Mouse (Mus musculus) embryonic facial prominence, embryonic 10.5 days (tissue): ENCODE data around the gene Dcpp1. TPM values are rescaled to one million over a fixed set of nuclear protein-coding genes. Genes with fewer than 3 reads are reported as not detected.
A peak's percentile ranks its signal among the peaks of the same experiment; 100 is the strongest.
"Not testable (repeated sequence)": the region's sequence is repeated elsewhere in the genome, so short reads cannot be mapped to it uniquely, and the experiment has no call there.

ENCODE experiments used
- DNase-seq: peaks from one replicate; pipeline ENCODE4 v3.0.0-alpha.2; 2017; ENCODE audit warnings: low spot score
- H3K27ac ChIP-seq: fragments of 300-500 bp; sonication (generic); replicated peaks from 2 replicates; pipeline ENCODE4 v1.5.1; 2016; ENCODE audit warnings: mild to moderate bottlenecking
- H3K27me3 ChIP-seq: fragments of 300-500 bp; sonication (generic); replicated peaks from 2 replicates; pipeline ENCODE4 v1.6.1; 2016; ENCODE audit warnings: low read depth, mild to moderate bottlenecking; ENCODE audit not compliant: poor library complexity, severe bottlenecking
- H3K36me3 ChIP-seq: fragments of 300-500 bp; sonication (generic); replicated peaks from 2 replicates; pipeline ENCODE4 v1.6.1; 2016; ENCODE audit warnings: mild to moderate bottlenecking, moderate library complexity
- H3K4me1 ChIP-seq: fragments of 300-500 bp; sonication (generic); 2 replicates; pipeline ENCODE4 v1.6.1; 2016
- H3K4me3 ChIP-seq: fragments of 300-500 bp; sonication (generic); 2 replicates; pipeline ENCODE4 v1.5.1; 2016; ENCODE audit warnings: mild to moderate bottlenecking, moderate library complexity
- H3K9me3 ChIP-seq: fragments of 300-500 bp; sonication (generic); 2 replicates; pipeline ENCODE4 v1.6.1; 2016; ENCODE audit warnings: mild to moderate bottlenecking
- WGBS: fragments of 180-500 bp; shearing (Covaris S2); methylation state at CpG from one replicate; pipeline ENCODE4 v1.1.7; 2016; 5-methylcytosine and 5-hydroxymethylcytosine counted together
- polyA plus RNA-seq: library from polyadenylated mRNA; unstranded; fragments of >200 nt; fragmentation: Nextera tagmentation; extraction: Ambion mirVana; gene quantifications from 2 replicates; pipeline ENCODE4 v1.2.1, GENCODE M21; 2016

The Dcpp1 gene
- not detected in 2 replicates for polyA plus RNA-seq

- H3K4me3 ChIP-seq, H3K27ac ChIP-seq, H3K4me1 ChIP-seq, H3K9me3 ChIP-seq, H3K36me3 ChIP-seq, H3K27me3 ChIP-seq, DNase-seq: not testable (repeated sequence)
- 87% methylated on average over 4 of the region's 4 CpGs for WGBS
These were observed at the start of gene Dcpp1, which contains the start of gene Dcpp2 for GRCm38 (mm10) chr17:23880576-23880975. Gene Dcpp1 (plus strand): TSS chr17:23880876. Gene Dcpp2 (plus strand): TSS chr17:23880880.

GRCm38 (mm10) chr17:23831201-23831600 is 49.5 kb upstream of the Dcpp1 start:
- peaks cover 17% of the 10 kb centered on the region for H3K4me1 ChIP-seq
- H3K9me3 ChIP-seq = no peaks in the 10 kb centered on the region
- no peak for DNase-seq
- H3K27ac ChIP-seq = no peak overlapping the region
- WGBS = 90% methylated on average over 1 of the region's 1 CpGs
- H3K27me3 ChIP-seq = peaks cover 43% of the 10 kb centered on the region
- no peak overlapping the region for H3K4me3 ChIP-seq
- peaks cover 13% of the 10 kb centered on the region for H3K36me3 ChIP-seq

- H3K27ac ChIP-seq = no peak within 1 kb of the TSS
- 62% methylated on average over 8 of the region's 8 CpGs for WGBS
- DNase-seq = no peak
These were observed 44.6 kb upstream of the Dcpp1 start, which contains the start of gene Prss33 for GRCm38 (mm10) chr17:23836006-23836575. Gene Prss33 (minus strand): TSS chr17:23836056.

DNA sequence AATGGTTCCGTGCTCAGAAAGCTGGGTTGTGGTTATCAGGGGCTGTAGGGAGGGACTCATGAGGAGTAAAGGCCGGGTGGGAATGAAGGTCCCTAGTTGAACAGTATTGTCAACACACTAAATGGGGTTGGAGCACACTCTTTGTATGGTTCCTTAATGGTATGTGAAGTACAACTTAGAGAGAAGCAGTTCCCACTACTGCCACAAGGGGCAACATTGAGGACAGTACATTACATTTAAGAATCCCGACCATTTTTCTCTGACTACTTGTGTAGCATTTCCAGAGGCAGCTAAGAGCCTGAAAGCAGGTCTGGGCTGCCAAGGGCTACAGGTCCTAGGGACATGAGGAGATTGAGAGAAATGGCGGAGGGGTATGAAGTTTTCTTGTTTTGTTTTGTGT is 39.5 kb upstream of the Dcpp1 start:
- Histone ChIP-seq H3K36me3 (no peaks in the 10 kb centered on the region), H3K27ac (no peak overlapping the region)
- 32% methylated on average over 4 of the region's 4 CpGs for WGBS

More at GRCm38 (mm10) chr17:23836006-23836575, 44.6 kb upstream of the Dcpp1 start, which contains the start of gene Prss33:
- H3K36me3 ChIP-seq = no peaks in the 10 kb centered on the region
- H3K4me1 ChIP-seq = no peaks in the 10 kb centered on the region
- no peak within 1 kb of the TSS for H3K4me3 ChIP-seq
- H3K27me3 ChIP-seq = peaks cover 32% of the 10 kb centered on the region
- H3K9me3 ChIP-seq = no peaks in the 10 kb centered on the region

DNA sequence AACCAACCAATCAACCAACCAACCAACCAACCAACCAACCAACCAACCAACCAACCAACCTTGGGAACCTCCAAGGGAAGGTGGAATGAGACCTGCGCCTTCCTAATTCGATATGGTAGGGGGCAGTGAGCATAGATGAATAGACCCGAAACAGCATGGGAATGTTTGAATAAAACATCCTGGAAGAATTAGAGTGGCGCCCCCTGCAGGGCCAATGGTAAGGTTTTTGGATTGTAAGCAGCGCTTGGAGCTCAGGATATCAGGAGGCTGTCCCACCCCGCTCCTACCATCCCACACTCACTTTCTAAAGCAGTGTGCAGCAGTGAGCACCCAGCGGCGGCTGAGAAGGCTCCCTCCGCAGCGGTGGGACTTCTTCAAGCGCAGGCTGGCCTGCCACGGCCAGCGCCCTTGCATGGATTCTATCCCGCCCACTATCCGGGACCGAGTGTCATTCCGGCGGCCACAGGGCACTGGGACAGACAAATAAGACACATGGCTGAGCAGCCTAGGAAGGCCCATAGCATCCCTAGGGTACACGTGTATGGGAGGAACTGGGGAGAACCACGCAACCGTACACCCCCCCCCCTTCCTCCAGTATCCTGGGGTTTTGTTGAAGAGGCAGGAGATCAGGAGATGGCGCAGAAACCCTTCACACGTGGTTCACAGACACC is 37.4 kb upstream of the Dcpp1 start:
- H3K4me3 ChIP-seq = peak overlapping the region; percentile 48
- peaks cover 17% of the 10 kb centered on the region for H3K27me3 ChIP-seq
- no peaks in the 10 kb centered on the region for H3K9me3 ChIP-seq
- 44% methylated on average over 23 of the region's 23 CpGs for WGBS
- no peaks in the 10 kb centered on the region for H3K36me3 ChIP-seq
- DNase-seq = peak; percentile 39
- H3K4me1 ChIP-seq = 0 out of 2 replicates have a peak, but pooled peaks cover 10% of the 10 kb centered on the region
- no peak overlapping the region for H3K27ac ChIP-seq

More for the DNA sequence above, 39.5 kb upstream of the Dcpp1 start:
- Histone ChIP-seq H3K27me3 (peaks cover 17% of the 10 kb centered on the region), H3K4me1 (0 out of 2 replicates have a peak, but pooled peaks cover 10% of the 10 kb centered on the region), H3K4me3 (no peak overlapping the region), H3K9me3 (no peaks in the 10 kb centered on the region)
- peak; percentile 57 for DNase-seq

- H3K36me3 ChIP-seq = no peaks in the 10 kb centered on the region
- 14% methylated on average over 19 of the region's 19 CpGs for WGBS
- DNase-seq = peak; percentile 79
- H3K4me1 ChIP-seq = 0 out of 2 replicates have a peak, but pooled peaks cover 10% of the 10 kb centered on the region
- peak within 1 kb of the TSS; percentile 48 for H3K4me3 ChIP-seq
- H3K9me3 ChIP-seq = no peaks in the 10 kb centered on the region
- H3K27me3 ChIP-seq = peaks cover 17% of the 10 kb centered on the region
- peak within 1 kb of the TSS; percentile 37 for H3K27ac ChIP-seq
These were observed 36.8 kb upstream of the Dcpp1 start, which contains the start of the genes Prss32 and Prss41 for GRCm38 (mm10) chr17:23843812-23844273. Gene Prss32 (plus strand): TSS chr17:23843855. Gene Prss41 (minus strand): TSS chr17:23844172.

DNA sequence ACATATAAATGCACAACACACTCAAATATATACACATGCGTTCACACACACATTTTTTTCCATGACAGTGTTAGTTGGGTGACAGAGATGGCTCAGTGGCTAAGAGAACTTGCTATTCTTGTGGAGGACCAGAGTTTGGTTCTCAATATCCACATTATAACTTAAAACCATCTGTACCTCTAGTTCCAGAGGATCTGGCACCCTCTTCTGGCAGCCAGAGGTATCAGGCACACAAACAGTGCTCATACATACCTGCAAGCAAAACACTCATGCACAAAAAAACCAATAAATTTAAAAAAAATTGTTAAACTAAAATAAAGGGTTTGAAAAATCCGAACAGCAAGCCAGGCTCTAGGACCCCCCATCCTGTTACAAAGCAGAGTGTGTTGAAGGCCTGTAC is 30.6 kb upstream of the Dcpp1 start:
- H3K4me1 ChIP-seq = no peaks in the 10 kb centered on the region
- H3K27ac ChIP-seq = no peak overlapping the region
- H3K36me3 ChIP-seq = no peaks in the 10 kb centered on the region
- H3K4me3 ChIP-seq = no peak overlapping the region
- H3K27me3 ChIP-seq = no peaks in the 10 kb centered on the region; the same call in 1 of the 2 replicates
- 63% methylated on average over 2 of the region's 2 CpGs for WGBS
- H3K9me3 ChIP-seq = no peaks in the 10 kb centered on the region
- no peak for DNase-seq

DNA sequence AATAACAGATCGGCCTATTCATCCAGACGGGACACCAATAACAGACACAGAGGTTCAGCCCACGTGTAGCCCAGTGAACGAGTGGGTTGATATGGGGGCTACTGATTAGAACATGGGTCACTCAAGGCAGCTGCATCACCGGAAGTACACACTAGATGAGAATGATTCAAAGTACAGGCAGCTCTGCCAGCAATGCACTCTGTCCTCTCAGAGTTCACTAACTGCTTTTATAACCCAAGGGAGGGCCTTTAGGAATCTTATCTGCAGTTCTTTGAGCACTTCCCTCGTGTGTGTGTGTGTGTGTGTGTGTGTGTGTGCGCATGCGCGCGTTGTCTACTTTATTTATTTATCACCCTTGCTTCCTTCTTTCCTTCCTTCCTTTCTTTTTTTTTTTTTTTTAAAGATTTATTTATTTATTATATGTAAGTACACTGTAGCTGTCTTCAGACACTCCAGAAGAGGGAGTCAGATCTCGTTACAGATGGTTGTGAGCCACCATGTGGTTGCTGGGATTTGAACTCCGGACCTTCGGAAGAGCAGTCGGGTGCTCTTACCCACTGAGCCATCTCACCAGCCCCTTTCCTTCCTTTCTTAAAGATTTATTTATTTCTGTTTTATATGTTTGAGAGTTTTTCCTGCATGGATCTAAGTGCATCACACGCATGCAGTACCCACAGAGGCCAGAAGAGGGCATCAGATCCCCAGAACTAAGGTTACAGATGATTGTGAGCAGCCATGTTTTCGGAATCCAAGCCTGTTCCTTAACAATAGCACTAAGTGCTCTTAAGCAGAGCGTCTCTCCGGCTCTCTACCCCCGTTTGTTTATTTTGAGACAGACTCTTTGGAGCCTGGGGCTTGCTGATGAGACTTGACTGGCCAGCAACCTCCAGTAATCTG is 29.6 kb upstream of the Dcpp1 start:
- DNase-seq = peak; percentile 80
- no peaks in the 10 kb centered on the region for H3K36me3 ChIP-seq
- H3K27ac ChIP-seq = peak overlapping the region; percentile 57
- H3K4me3 ChIP-seq = no peak overlapping the region
- 64% methylated on average over 19 of the region's 19 CpGs for WGBS
- no peaks in the 10 kb centered on the region; the same call in 1 of the 2 replicates for H3K27me3 ChIP-seq
- no peaks in the 10 kb centered on the region for H3K4me1 ChIP-seq
- H3K9me3 ChIP-seq = no peaks in the 10 kb centered on the region

- H3K27me3 ChIP-seq = no peaks in the 10 kb centered on the region
- no peaks in the 10 kb centered on the region for H3K9me3 ChIP-seq
- H3K27ac ChIP-seq = no peak overlapping the region
- no peaks in the 10 kb centered on the region for H3K36me3 ChIP-seq
- H3K4me1 ChIP-seq = no peaks in the 10 kb centered on the region
- 36% methylated on average over 5 of the region's 5 CpGs for WGBS
- peak; percentile 60 for DNase-seq
- no peak overlapping the region for H3K4me3 ChIP-seq
These were observed 27.4 kb upstream of the Dcpp1 start for GRCm38 (mm10) chr17:23853292-23853691.

DNA sequence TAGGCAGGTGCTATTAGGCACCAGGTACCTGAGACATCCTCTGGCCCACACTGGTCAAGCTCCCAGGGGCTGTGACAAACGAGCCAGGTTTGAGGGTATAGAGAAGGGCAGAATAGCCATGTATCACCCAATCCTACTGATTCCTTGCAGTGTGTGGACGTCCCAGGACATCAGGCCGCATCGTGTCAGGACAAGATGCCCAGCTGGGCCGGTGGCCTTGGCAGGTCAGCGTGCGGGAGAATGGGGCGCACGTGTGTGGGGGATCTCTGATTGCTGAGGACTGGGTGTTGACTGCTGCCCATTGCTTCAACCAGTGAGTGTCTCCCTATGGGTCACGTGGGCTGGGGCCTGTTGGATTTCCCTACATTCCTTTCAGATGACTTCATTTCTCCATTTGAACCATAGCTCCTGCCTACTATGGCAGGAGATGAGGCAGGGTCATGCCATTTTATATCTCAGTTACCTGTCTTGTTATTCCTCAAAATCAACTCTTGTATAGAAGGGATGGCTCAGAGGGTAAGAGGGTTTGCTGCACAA is 26.4 kb upstream of the Dcpp1 start:
- H3K36me3 ChIP-seq = no peaks in the 10 kb centered on the region
- DNase-seq = no peak
- no peaks in the 10 kb centered on the region for H3K9me3 ChIP-seq
- no peaks in the 10 kb centered on the region for H3K27me3 ChIP-seq
- H3K27ac ChIP-seq = no peak overlapping the region
- WGBS = 86% methylated on average over 10 of the region's 10 CpGs
- no peaks in the 10 kb centered on the region for H3K4me1 ChIP-seq
- H3K4me3 ChIP-seq = no peak overlapping the region

- no peak overlapping the region for H3K4me3 ChIP-seq
- DNase-seq = no peak
- WGBS = 86% methylated on average over 6 of the region's 6 CpGs
- no peak overlapping the region for H3K27ac ChIP-seq
- H3K9me3 ChIP-seq = no peaks in the 10 kb centered on the region
- H3K36me3 ChIP-seq = no peaks in the 10 kb centered on the region
- H3K4me1 ChIP-seq = no peaks in the 10 kb centered on the region
- H3K27me3 ChIP-seq = no peaks in the 10 kb centered on the region
These were observed 23.5 kb upstream of the Dcpp1 start for GRCm38 (mm10) chr17:23857193-23857592.

- H3K4me3 ChIP-seq = no peak overlapping the region
- WGBS = 84% methylated on average over 2 of the region's 2 CpGs
- no peaks in the 10 kb centered on the region for H3K27me3 ChIP-seq
- H3K9me3 ChIP-seq = no peaks in the 10 kb centered on the region
- no peaks in the 10 kb centered on the region for H3K4me1 ChIP-seq
- no peak for DNase-seq
- H3K36me3 ChIP-seq = no peaks in the 10 kb centered on the region
- no peak overlapping the region for H3K27ac ChIP-seq
These were observed 22.8 kb upstream of the Dcpp1 start for GRCm38 (mm10) chr17:23857913-23858312.
